Mouse (Mus musculus): ENCODE results near the gene Gm10964. TPM values are rescaled to one million over a fixed set of nuclear protein-coding genes. Genes with fewer than 3 reads are reported as not detected.

Gm10964 gene
- total RNA-seq, 1 experiment from 2014 or later: not detected

Other genes starting within 250 kb of the Gm10964 start
- gene Syt6, start 164.1 kb upstream of the Gm10964 start, total RNA-seq (2017): 0.12 and 0.47 TPM in 2 replicates
- 0.58 and 0.74 TPM in 2 replicates for gene Atg4a-ps, start 93.3 kb upstream of the Gm10964 start, total RNA-seq (2017)
- gene Olfml3, start 1.4 kb upstream of the Gm10964 start, total RNA-seq (2017): 5.9 and 7.0 TPM in 2 replicates
- gene Hipk1, start 52.2 kb downstream of the Gm10964 start, total RNA-seq (2017): 231 and 247 TPM in 2 replicates
- 13.1 and 15.6 TPM in 2 replicates for gene Dclre1b, start 70.1 kb downstream of the Gm10964 start, total RNA-seq (2017)
- gene Ap4b1, start 70.2 kb downstream of the Gm10964 start, total RNA-seq (2017): 39.4 and 48.4 TPM in 2 replicates
- gene Gm43064, start 70.2 kb downstream of the Gm10964 start, total RNA-seq (2017): not detected in 2 replicates
- gene Bcl2l15, start 93.2 kb downstream of the Gm10964 start, total RNA-seq (2017): 1.5 and 2.5 TPM in 2 replicates
- 93.7 and 107 TPM in 2 replicates for gene Ptpn22, start 120.4 kb downstream of the Gm10964 start, total RNA-seq (2017)
- gene Rsbn1, start 174.8 kb downstream of the Gm10964 start, total RNA-seq (2017): 51.4 and 52.8 TPM in 2 replicates
- gene Phtf1, start 228.7 kb downstream of the Gm10964 start, total RNA-seq (2017): 26.7 and 39.9 TPM in 2 replicates

Data from neutrophil, adult 5-6 weeks (primary cell).